Mouse (Mus musculus) kidney, postnatal 4 days (tissue): ENCODE measurements around the gene Catsper2.

Experiments
- DNase-seq, 2 experiments: peaks; one replicate each; pipeline ENCODE4 v3.0.0; 2021; ENCODE audit warnings: mixed read lengths in 2 of 2

The Catsper2 gene

DNA sequence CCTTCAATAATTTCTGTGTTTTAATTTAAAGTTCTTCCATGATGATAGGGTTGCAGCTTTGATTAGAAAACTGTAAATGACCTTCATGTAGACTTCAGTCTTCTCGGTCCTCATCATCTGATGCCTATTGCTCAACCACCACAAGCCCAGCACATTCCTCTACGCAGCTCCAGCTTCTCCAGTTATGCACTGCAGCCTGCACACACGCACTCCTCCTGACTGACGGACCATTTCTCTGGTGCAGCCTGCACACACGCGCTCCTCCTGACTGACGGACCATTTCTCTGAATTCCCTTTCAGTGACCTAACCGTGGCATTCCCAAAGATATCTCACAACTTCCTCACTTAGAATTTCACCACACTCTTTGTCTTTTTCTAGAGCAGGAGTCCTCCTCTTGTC lies 60.4 kb downstream of the Catsper2 start:
- no peak for DNase-seq
